In genomic region chr4:134918381-134918780, GRCm38 (mm10) we compare ENCODE assay signal across 9 mouse cellular contexts. TPM values are rescaled to one million over a fixed set of nuclear protein-coding genes. Genes with fewer than 3 reads are reported as not detected.
A peak's percentile ranks its signal among the peaks of the same experiment; 100 is the strongest.
DNase-seq lines count a peak whose midpoint lies in the region; ATAC-seq and TF ChIP-seq lines count a peak whose summit lies in the region.
"Had no signal": no experiment of that assay in that cellular context is flagged by ENCODE, and none has a peak within 500 bp of the region (broad histone marks: within the 10 kb centered on the region; RNA-seq: fewer than 3 reads in every experiment).

No protein-coding gene starts in this region.

- peak overlapping the region; percentile 43; the same call in 1 of the 2 replicates for H3K27ac ChIP-seq in lung, postnatal 0 days (ENCODE audit: low read length)
- H3K27ac ChIP-seq: hindbrain, embryonic 15.5 days had no signal

- no peak overlapping the region for H3K4me3 ChIP-seq in lung, postnatal 0 days (ENCODE audit: low read depth, low read length)
- H3K4me3 ChIP-seq: hindbrain, embryonic 15.5 days had no signal

- no peaks in the 10 kb centered on the region for H3K36me3 ChIP-seq in lung, postnatal 0 days (ENCODE audit: insufficient read depth, low read length)
- H3K36me3 ChIP-seq: hindbrain, embryonic 15.5 days had no signal

- no peak for TF ChIP-seq CTCF in lung, postnatal 0 days (IDR thresholded peaks at IDR 0.05)

- DNase-seq in layer of hippocampus, adult 11-12 months (ENCODE audit: low spot score): peak; percentile 63
- DNase-seq in layer of hippocampus, adult 8-10 months (ENCODE audit: low spot score in 2 of 2): no peak
- DNase-seq in adrenal gland, adult 2 months: peak; percentile 75
- peak; percentile 77 to 78 for DNase-seq in heart, postnatal 10 days
- DNase-seq in lung, postnatal 0 days (ENCODE audit: low spot score): peak; percentile 85
- peak; percentile 76 for DNase-seq in thymus, postnatal 25 days
- DNase-seq in left cerebral cortex, adult 8-10 months (ENCODE audit: low spot score in 2 of 2): no peak
- DNase-seq in right cerebral cortex, postnatal 36 days (ENCODE audit: low spot score in 2 of 2): no peak

- no peak overlapping the region for H3K4me2 ChIP-seq in lung, postnatal 0 days (replicated peaks; ENCODE audit: low read depth, low read length)
- H3K4me2 ChIP-seq: hindbrain, embryonic 15.5 days had no signal

- H3K4me1 ChIP-seq in lung, postnatal 0 days (ENCODE audit: insufficient read depth, low read depth, low read length): peaks cover 8% of the 10 kb centered on the region; the same call in 1 of the 2 replicates

- no peak overlapping the region for H3K9ac ChIP-seq in lung, postnatal 0 days (replicated peaks; ENCODE audit: low read depth)
- H3K9ac ChIP-seq: hindbrain, embryonic 15.5 days had no signal

- no peaks in the 10 kb centered on the region for H3K27me3 ChIP-seq in lung, postnatal 0 days (replicated peaks; ENCODE audit: insufficient read depth, low read length)
- H3K27me3 ChIP-seq: hindbrain, embryonic 15.5 days had no signal

- no peaks in the 10 kb centered on the region for H3K9me3 ChIP-seq in lung, postnatal 0 days (ENCODE audit: low read length)
- H3K9me3 ChIP-seq: hindbrain, embryonic 15.5 days had no signal

- 22% methylated on average over 7 of the region's 7 CpGs for WGBS in lung, postnatal 0 days

- TF ChIP-seq EP300 in lung, postnatal 0 days (IDR thresholded peaks at IDR 0.05): peak; percentile 92

- ATAC-seq in lung, postnatal 0 days: peak; percentile 7; the same call in 1 of the 2 replicates

- intact Hi-C loops in heart, postnatal 10 days (cut with DNase I): no loop called here

RNA-seq across cellular contexts. Expression of gene Tmem50a, which starts 3.6 kb away (rescaled TPM):
- total RNA-seq in layer of hippocampus, adult 8-10 months (2022): 100 to 1,000 TPM; 113 to 123 (median 116) TPM
- 100 to 1,000 TPM; 231 to 336 TPM for total RNA-seq in adrenal gland, adult 2 months (2021)
- 150 and 191 TPM in 2 replicates for polyA plus RNA-seq in adrenal gland, adult 2 months (2012; rRNA removed)
- 10 to 100 TPM; 80.8 to 85.0 TPM for total RNA-seq in heart, postnatal 10 days (2021)
- 271 and 296 TPM in 2 replicates for polyA plus RNA-seq in lung, postnatal 0 days (2015; fragmentation: Nextera tagmentation; extraction: Ambion mirVana)
- 100 to 1,000 TPM; 119 to 138 (median 124) TPM for total RNA-seq in left cerebral cortex, adult 8-10 months (2022)

RNA-seq across cellular contexts. Expression of gene Rsrp1, which starts 5.0 kb away (rescaled TPM):
- total RNA-seq in layer of hippocampus, adult 8-10 months (2022): 100 to 1,000 TPM; 246 to 317 (median 274) TPM
- total RNA-seq in adrenal gland, adult 2 months (2021): 100 to 1,000 TPM; 313 to 460 TPM
- 2,634 and 2,855 TPM in 2 replicates for polyA plus RNA-seq in adrenal gland, adult 2 months (2012; rRNA removed)
- 100 to 1,000 TPM; 146 to 154 TPM for total RNA-seq in heart, postnatal 10 days (2021)
- 542 and 611 TPM in 2 replicates for polyA plus RNA-seq in lung, postnatal 0 days (2015; fragmentation: Nextera tagmentation; extraction: Ambion mirVana)
- total RNA-seq in left cerebral cortex, adult 8-10 months (2022): 100 to 1,000 TPM; 218 to 302 (median 272) TPM

RNA-seq across cellular contexts. Expression of gene Syf2, which starts 12.3 kb away (rescaled TPM):
- 10 to 100 TPM; 45.5 to 65.0 (median 51.9) TPM for total RNA-seq in layer of hippocampus, adult 8-10 months (2022)
- 10 to 100 TPM; 85.5 to 97.8 TPM for total RNA-seq in adrenal gland, adult 2 months (2021)
- polyA plus RNA-seq in adrenal gland, adult 2 months (2012; rRNA removed): 7.0 and 8.6 TPM in 2 replicates
- 10 to 100 TPM; 48.7 TPM for total RNA-seq in heart, postnatal 10 days (2021)
- 118 and 132 TPM in 2 replicates for polyA plus RNA-seq in lung, postnatal 0 days (2015; fragmentation: Nextera tagmentation; extraction: Ambion mirVana)
- 10 to 100 TPM; 48.4 to 62.7 (median 56.9) TPM for total RNA-seq in left cerebral cortex, adult 8-10 months (2022)

RNA-seq across cellular contexts. Expression of gene Rhd, which starts 54.0 kb away (rescaled TPM):
- not detected for total RNA-seq in layer of hippocampus, adult 8-10 months (2022)
- total RNA-seq in adrenal gland, adult 2 months (2021): not detected
- polyA plus RNA-seq in adrenal gland, adult 2 months (2012; rRNA removed): 0.09 and 0.12 TPM in 2 replicates
- 1 to 10 TPM; 3.8 to 4.9 TPM for total RNA-seq in heart, postnatal 10 days (2021)
- 1.5 and 2.8 TPM in 2 replicates for polyA plus RNA-seq in lung, postnatal 0 days (2015; fragmentation: Nextera tagmentation; extraction: Ambion mirVana)
- total RNA-seq in left cerebral cortex, adult 8-10 months (2022): under 1 TPM in 1 of 4 experiments, not detected in 3; 0.50 TPM

Comparison
In these comparisons a context has a peak if more than half of its experiments do, and no peak if none do; other contexts are left out.
1. DNase-seq: peak in layer of hippocampus, adult 11-12 months (single experiment), adrenal gland, adult 2 months (single experiment), heart, postnatal 10 days (2 of 2), lung, postnatal 0 days (single experiment) and thymus, postnatal 25 days (single experiment); none in layer of hippocampus, adult 8-10 months (0 of 2), left cerebral cortex, adult 8-10 months (0 of 2) and right cerebral cortex, postnatal 36 days (0 of 2).